Mouse (Mus musculus) neutrophil, adult 83 days (primary cell): ENCODE measurements around the gene 3830406C13Rik. TPM values are rescaled to one million over a fixed set of nuclear protein-coding genes. Genes with fewer than 3 reads are reported as not detected.

Experiments
- total RNA-seq, 2 experiments: library from RNA; stranded (reverse); gene quantifications; one replicate each; pipeline ENCODE4 v1.2.4; 2023

3830406C13Rik gene
- total RNA-seq, result 10 to 100 TPM; 13.0 to 16.0 TPM

GRCm38 (mm10) chr14:12284141-12284912, at the start of gene 3830406C13Rik:
Gene 3830406C13Rik, plus strand, starts transcription at chr14:12284173.

GRCm38 (mm10) chr14:12283641-12284040, 332 bp upstream of the 3830406C13Rik start, which contains the start of gene Gm49355:
Gene Gm49355, plus strand, starts transcription at chr14:12283976.

GRCm38 (mm10) chr14:12348089-12348488, 64.1 kb downstream of the 3830406C13Rik start, which contains the start of gene Fezf2:
Gene Fezf2, minus strand, starts transcription at chr14:12348189.

Other genes starting within 250 kb of the 3830406C13Rik start
- gene Gm49355, start 197 bp upstream of the 3830406C13Rik start, total RNA-seq, result not detected
- gene Fezf2, start 64.0 kb downstream of the 3830406C13Rik start, total RNA-seq, result not detected